Mouse (Mus musculus) intestine, postnatal 0 days (tissue): Measurements from ENCODE around the gene Il1rl2. TPM values are rescaled to one million over a fixed set of nuclear protein-coding genes. Genes with fewer than 3 reads are reported as not detected.

Experiments used
- ATAC-seq: fragments of 200-750 bp; cut with Nextera tagmentation; 2 replicates; pipeline ENCODE4 v1.8.0; 2017; ENCODE audit warnings: mild to moderate bottlenecking, moderate TSS enrichment, moderate library complexity
- H3K27ac ChIP-seq: fragments of 300-500 bp; sonication (generic); 2 replicates; pipeline ENCODE4 v1.5.1; 2014; ENCODE audit warnings: mild to moderate bottlenecking, low read depth, low read length, moderate library complexity
- H3K27me3 ChIP-seq: fragments of 300-500 bp; sonication (generic); replicated peaks from 2 replicates; pipeline ENCODE4 v1.6.1; 2014; ENCODE audit warnings: low read length, mixed read lengths; ENCODE audit not compliant: control insufficient read depth, insufficient read depth
- H3K36me3 ChIP-seq: fragments of 300-500 bp; sonication (generic); 2 replicates; pipeline ENCODE4 v1.6.1; 2014; ENCODE audit warnings: mild to moderate bottlenecking, moderate library complexity; ENCODE audit not compliant: control insufficient read depth, insufficient read depth
- H3K4me1 ChIP-seq: fragments of 300-500 bp; sonication (generic); replicated peaks from 2 replicates; pipeline ENCODE4 v1.6.1; 2014; ENCODE audit warnings: antibody characterized with exemption, low read length, mixed read lengths; ENCODE audit not compliant: control insufficient read depth, insufficient read depth
- H3K4me2 ChIP-seq: fragments of 300-500 bp; sonication (generic); replicated peaks from 2 replicates; pipeline ENCODE4 v1.6.1; 2014; ENCODE audit warnings: low read depth, mild to moderate bottlenecking, moderate library complexity
- H3K4me3 ChIP-seq: fragments of 300-500 bp; sonication (generic); 2 replicates; pipeline ENCODE4 v1.5.1; 2014; ENCODE audit warnings: low read depth, low read length
- H3K9ac ChIP-seq: fragments of 300-500 bp; sonication (generic); 2 replicates; pipeline ENCODE4 v1.6.1; 2014; ENCODE audit warnings: mild to moderate bottlenecking, low read depth, low read length
- H3K9me3 ChIP-seq: fragments of 300-500 bp; sonication (generic); 2 replicates; pipeline ENCODE4 v1.6.1; 2016; ENCODE audit warnings: mixed run types; ENCODE audit not compliant: control insufficient read depth
- CTCF ChIP-seq: sonication (generic); IDR thresholded peaks from 2 replicates; pipeline ENCODE4 v1.5.1; 2016; ENCODE audit warnings: low read depth, mild to moderate bottlenecking, control low read depth, antibody characterized with exemption, moderate library complexity
- whole genome bisulfite sequencing: fragments of 180-500 bp; shearing (Covaris S2); extraction: QIAGEN DNeasy Blood & Tissue Kit; methylation state at CpG from one replicate; pipeline ENCODE4 v1.1.7; 2014; 5-methylcytosine and 5-hydroxymethylcytosine counted together
- polyA plus RNA-seq: library from polyadenylated mRNA; unstranded; fragments of >200 nt; fragmentation: Nextera tagmentation; extraction: Ambion mirVana; gene quantifications from 2 replicates; pipeline ENCODE4 v1.2.1, GENCODE M21; 2015

The Il1rl2 gene
- polyA plus RNA-seq, 1 experiment from 2014 or later, result 3.3 TPM

GRCm38 (mm10) chr1:40352904-40353286 lies 28.5 kb downstream of the Il1rl2 start:
- no peak for TF ChIP-seq CTCF
- H3K9me3 ChIP-seq, result no peaks in the 10 kb centered on the region
- H3K9ac ChIP-seq, result no peak overlapping the region
- no peaks in the 10 kb centered on the region for H3K4me1 ChIP-seq
- H3K27me3 ChIP-seq, result no peaks in the 10 kb centered on the region
- no peak for ATAC-seq
- WGBS, result 64% methylated on average over 2 of the region's 2 CpGs
- H3K4me2 ChIP-seq, result no peak overlapping the region
- no peak overlapping the region for H3K27ac ChIP-seq
- no peak overlapping the region for H3K4me3 ChIP-seq
- no peaks in the 10 kb centered on the region; the same call in 1 of the 2 replicates for H3K36me3 ChIP-seq

GRCm38 (mm10) chr1:40354665-40355064 lies 30.3 kb downstream of the Il1rl2 start:
- Histone ChIP-seq H3K27me3 (no peaks in the 10 kb centered on the region), H3K36me3 (no peaks in the 10 kb centered on the region; the same call in 1 of the 2 replicates), H3K9ac (no peak overlapping the region), H3K4me3 (no peak overlapping the region), H3K4me2 (no peak overlapping the region), H3K4me1 (no peaks in the 10 kb centered on the region), H3K9me3 (no peaks in the 10 kb centered on the region), H3K27ac (no peak overlapping the region)
- WGBS, result 90% methylated on average over 3 of the region's 3 CpGs
- no peak for ATAC-seq
- no peak for TF ChIP-seq CTCF

DNA sequence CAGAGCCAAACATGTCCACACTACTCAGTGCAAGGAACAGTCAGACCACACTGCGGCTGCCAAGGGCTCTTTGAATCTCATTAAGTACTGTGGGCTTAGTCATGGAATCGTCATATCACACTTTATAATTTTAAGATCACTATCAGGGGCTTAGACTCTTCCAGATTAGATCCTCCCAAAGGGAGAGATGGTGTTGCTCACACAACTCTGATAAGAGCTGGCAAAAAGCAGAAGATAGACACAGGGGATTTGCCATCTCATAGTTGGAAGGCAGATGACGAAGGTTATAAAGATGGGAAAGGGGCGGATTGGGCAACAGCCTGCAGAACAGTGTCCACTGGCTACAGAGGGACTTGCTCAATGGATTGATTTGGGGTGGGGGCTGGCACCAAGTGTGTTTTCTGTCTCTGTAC lies 31.0 kb downstream of the Il1rl2 start:
- Histone ChIP-seq H3K4me3 (no peak overlapping the region), H3K4me2 (no peak overlapping the region), H3K36me3 (no peaks in the 10 kb centered on the region; the same call in 1 of the 2 replicates), H3K9me3 (no peaks in the 10 kb centered on the region), H3K27me3 (no peaks in the 10 kb centered on the region), H3K9ac (no peak overlapping the region), H3K4me1 (no peaks in the 10 kb centered on the region), H3K27ac (no peak overlapping the region)
- no peak for ATAC-seq
- WGBS, result 83% methylated on average over 4 of the region's 4 CpGs
- TF ChIP-seq CTCF, result no peak

DNA sequence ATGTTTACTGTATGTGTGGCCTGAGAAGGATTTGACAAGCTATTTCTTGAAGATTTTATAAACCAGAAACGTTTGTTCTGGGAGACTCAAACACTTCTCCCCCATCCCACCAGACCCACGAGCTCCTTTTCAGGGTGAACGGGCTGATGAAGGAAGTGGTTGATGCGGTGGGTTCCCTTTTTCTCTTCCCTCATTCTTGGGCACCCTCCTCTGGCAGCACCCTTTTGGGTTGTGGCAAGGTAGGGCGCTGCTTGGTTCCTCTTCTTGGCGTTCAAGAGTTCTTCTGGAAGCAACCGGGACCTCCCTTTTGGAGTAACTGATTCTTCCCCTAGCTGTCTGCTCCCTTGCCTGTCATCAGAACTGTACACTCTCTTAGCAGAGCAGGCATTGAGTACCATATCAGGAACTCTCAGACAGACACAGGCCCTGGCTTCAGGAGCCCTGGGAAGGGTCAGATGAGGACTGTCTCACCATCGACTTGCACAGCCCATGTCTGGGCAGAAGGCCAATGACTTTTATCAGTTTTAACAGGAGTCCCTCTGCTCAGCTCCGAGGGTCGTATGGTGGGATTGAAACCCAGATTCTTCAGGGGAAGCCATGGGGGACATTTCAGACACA lies 31.6 kb downstream of the Il1rl2 start:
- no peak for TF ChIP-seq CTCF
- H3K27me3 ChIP-seq, result no peaks in the 10 kb centered on the region
- H3K9me3 ChIP-seq, result no peaks in the 10 kb centered on the region
- ATAC-seq, result no peak
- H3K9ac ChIP-seq, result no peak overlapping the region
- no peak overlapping the region for H3K4me2 ChIP-seq
- no peak overlapping the region for H3K4me3 ChIP-seq
- H3K27ac ChIP-seq, result no peak overlapping the region
- H3K4me1 ChIP-seq, result no peaks in the 10 kb centered on the region
- no peaks in the 10 kb centered on the region; the same call in 1 of the 2 replicates for H3K36me3 ChIP-seq
- WGBS, result 71% methylated on average over 10 of the region's 10 CpGs

GRCm38 (mm10) chr1:40357921-40358320 lies 33.5 kb downstream of the Il1rl2 start:
- no peak for ATAC-seq
- H3K27ac ChIP-seq, result no peak overlapping the region

DNA sequence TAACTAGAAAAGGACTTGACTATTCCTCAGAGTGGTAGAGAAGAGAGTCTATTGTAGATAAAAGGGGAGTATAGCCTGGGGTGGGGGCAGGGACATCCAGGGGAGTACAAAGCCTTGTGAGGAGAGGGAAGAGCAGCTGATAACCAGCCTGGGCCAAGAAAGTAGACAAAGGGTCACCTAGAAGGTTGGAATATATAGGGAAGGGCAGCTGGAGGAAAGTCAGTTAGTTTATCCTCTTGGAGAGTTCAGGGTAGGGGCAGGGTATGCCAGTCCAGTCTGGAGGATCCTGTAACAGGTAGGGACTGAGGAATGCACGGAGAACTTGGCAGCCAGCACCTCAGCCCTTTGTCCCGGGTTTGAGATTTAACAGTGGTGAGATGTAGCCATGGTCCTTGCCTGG lies 33.9 kb downstream of the Il1rl2 start:
- no peak for ATAC-seq
- Histone ChIP-seq H3K36me3 (no peaks in the 10 kb centered on the region; the same call in 1 of the 2 replicates), H3K9ac (no peak overlapping the region), H3K4me2 (no peak overlapping the region), H3K4me3 (no peak overlapping the region), H3K9me3 (no peaks in the 10 kb centered on the region), H3K27ac (no peak overlapping the region), H3K4me1 (no peaks in the 10 kb centered on the region), H3K27me3 (no peaks in the 10 kb centered on the region)
- WGBS, result 57% methylated on average over 2 of the region's 2 CpGs
- TF ChIP-seq CTCF, result no peak

More at GRCm38 (mm10) chr1:40357921-40358320, 33.5 kb downstream of the Il1rl2 start:
- H3K9me3 ChIP-seq, result no peaks in the 10 kb centered on the region
- no peaks in the 10 kb centered on the region; the same call in 1 of the 2 replicates for H3K36me3 ChIP-seq
- no peak for TF ChIP-seq CTCF
- no peaks in the 10 kb centered on the region for H3K27me3 ChIP-seq
- WGBS, result 56% methylated on average over 2 of the region's 2 CpGs
- no peaks in the 10 kb centered on the region for H3K4me1 ChIP-seq
- no peak overlapping the region for H3K9ac ChIP-seq
- no peak overlapping the region for H3K4me3 ChIP-seq
- no peak overlapping the region for H3K4me2 ChIP-seq
